Mouse (Mus musculus): ENCODE measurements at regions not wholly inside any gene's neighbourhood (a gene's known extent, or its start where the extent isn't known, plus 50 kb on each side); places are given as distances from the start of the nearest gene placed in this dataset.

DNA sequence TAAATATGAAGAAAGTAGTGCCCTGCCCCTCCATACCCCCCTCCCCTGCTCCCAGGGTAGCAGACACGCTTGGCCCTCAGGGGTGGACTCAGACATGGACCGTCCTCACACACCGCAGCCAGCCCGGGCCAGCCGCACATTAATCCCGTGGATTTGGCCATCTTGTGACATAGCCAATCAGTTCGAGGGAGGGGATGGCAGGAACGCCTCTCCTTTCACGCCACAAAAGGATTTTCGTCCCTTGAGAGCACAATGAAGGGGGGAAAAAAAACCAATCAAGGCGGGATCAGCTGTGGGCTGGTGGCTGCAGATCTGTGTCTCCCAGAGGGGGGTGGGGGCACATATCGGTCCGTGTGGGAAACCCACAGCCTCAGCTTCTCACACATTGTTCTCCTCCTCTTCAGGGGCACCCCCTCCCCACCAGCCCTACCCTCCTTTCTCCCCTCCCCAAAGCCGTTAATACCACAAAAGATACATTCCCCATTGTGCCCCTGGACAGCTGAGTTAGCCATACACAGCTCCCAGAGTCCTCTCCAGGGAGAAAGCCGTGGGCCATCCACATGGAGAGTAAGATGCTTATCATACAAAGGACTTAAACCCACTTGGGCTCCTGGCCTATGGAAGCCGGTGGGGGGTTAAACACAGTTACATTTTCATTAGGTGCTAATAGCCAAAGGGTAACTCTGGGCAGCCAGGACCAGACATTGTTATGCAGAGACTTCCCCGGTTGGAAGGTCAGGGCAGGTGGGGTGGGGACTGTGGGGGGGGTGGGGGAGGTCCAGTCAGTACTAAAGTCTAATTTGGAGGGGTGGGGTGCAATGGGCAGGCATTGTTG is 88.4 kb downstream of the Sox9 start:
- no peak for DNase-seq

DNA sequence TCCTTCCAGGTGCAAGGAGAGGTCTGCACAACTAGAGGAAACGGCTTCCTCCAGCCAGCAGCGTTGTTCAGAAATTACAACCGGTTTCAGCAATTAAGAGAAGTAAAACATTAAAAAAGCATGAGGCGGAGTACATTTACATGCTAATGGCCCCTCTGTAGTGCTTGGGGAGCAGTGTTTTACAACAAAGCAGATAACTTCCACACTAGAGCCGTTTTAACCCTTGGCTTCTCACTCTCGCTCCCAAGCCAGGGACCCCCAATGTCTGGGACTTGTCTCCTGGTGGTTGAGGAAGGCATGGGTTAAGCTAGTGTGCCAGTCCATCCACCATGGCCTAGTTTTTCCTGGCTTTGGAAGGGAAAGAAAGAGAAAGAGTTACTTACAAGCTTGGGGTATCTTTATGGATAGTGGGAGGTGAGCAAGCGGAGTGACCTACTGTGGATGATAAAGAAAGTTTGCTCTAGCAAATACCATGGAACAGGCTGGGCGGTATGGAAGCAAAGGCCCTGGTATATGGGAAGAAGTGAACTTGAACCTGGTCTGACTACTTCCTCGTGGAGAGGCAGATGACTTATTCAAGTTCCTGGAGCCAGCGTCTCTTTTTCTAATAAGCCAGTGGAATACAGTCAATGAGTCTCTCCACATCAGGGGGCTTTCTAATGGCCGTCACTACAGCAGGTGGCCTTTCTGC is 90.8 kb downstream of the Sox9 start:
- H3K27ac ChIP-seq (ENCODE audit: insufficient read depth, low read depth, low read length): no peak overlapping the region
- DNase-seq: peak; percentile 37
- H3K27me3 ChIP-seq (replicated peaks; ENCODE audit: control insufficient read depth, insufficient read depth, low read length): no peaks in the 10 kb centered on the region
- H3K4me1 ChIP-seq (ENCODE audit: control insufficient read depth, insufficient read depth, low read length): peaks cover 12% of the 10 kb centered on the region; the same call in 1 of the 2 replicates
- TF ChIP-seq CTCF (conservative IDR thresholded peaks at IDR 0.05; ENCODE audit: insufficient read depth, insufficient read length, low read depth, low read length) (no peak), POLR2A (IDR thresholded peaks at IDR 0.05; ENCODE audit: low read depth, low read length) (no peak)
- no peaks in the 10 kb centered on the region for H3K36me3 ChIP-seq (ENCODE audit: control insufficient read depth, insufficient read depth, low read length)
- 52% methylated on average over 11 of the region's 11 CpGs for WGBS
- H3K4me3 ChIP-seq (ENCODE audit: insufficient read depth, low read depth, low read length): no peak overlapping the region

More for the DNA sequence above, 88.4 kb downstream of the Sox9 start:
- Histone ChIP-seq H3K36me3 (ENCODE audit: control insufficient read depth, insufficient read depth, low read length) (no peaks in the 10 kb centered on the region), H3K4me3 (ENCODE audit: insufficient read depth, low read depth, low read length) (no peak overlapping the region), H3K4me1 (ENCODE audit: control insufficient read depth, insufficient read depth, low read length) (peaks cover 12% of the 10 kb centered on the region; the same call in 1 of the 2 replicates), H3K27ac (ENCODE audit: insufficient read depth, low read depth, low read length) (no peak overlapping the region), H3K27me3 (replicated peaks; ENCODE audit: control insufficient read depth, insufficient read depth, low read length) (no peaks in the 10 kb centered on the region)
- TF ChIP-seq POLR2A (IDR thresholded peaks at IDR 0.05; ENCODE audit: low read depth, low read length) (no peak), CTCF (conservative IDR thresholded peaks at IDR 0.05; ENCODE audit: insufficient read depth, insufficient read length, low read depth, low read length) (no peak)
- WGBS: 12% methylated on average over 17 of the region's 17 CpGs

DNA sequence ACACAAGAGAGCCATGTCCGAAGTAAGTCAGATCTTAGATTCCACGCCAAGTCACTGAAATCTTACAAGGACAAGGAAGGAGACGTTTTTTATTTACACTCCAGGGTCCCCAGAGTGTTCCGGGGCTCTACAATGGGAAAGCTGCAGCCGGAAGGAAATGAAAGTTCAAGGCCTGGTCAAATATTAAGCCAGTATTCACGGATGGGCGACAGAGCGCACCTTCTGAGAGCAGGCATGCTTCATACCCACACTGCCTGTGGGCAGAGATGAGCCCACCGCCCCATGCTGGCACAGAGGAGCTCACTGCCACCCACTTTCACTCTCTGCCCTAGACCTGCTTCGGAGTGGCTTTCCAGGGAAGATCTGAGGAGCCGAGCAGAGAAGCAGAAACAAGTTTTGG is 92.2 kb downstream of the Sox9 start:
- no peak overlapping the region for H3K4me3 ChIP-seq (ENCODE audit: insufficient read depth, low read depth, low read length)
- no peaks in the 10 kb centered on the region for H3K36me3 ChIP-seq (ENCODE audit: control insufficient read depth, insufficient read depth, low read length)
- no peaks in the 10 kb centered on the region for H3K27me3 ChIP-seq (replicated peaks; ENCODE audit: control insufficient read depth, insufficient read depth, low read length)
- peaks cover 12% of the 10 kb centered on the region; the same call in 1 of the 2 replicates for H3K4me1 ChIP-seq (ENCODE audit: control insufficient read depth, insufficient read depth, low read length)
- WGBS: 21% methylated on average over 11 of the region's 11 CpGs
- TF ChIP-seq POLR2A (IDR thresholded peaks at IDR 0.05; ENCODE audit: low read depth, low read length): no peak
- TF ChIP-seq CTCF (conservative IDR thresholded peaks at IDR 0.05; ENCODE audit: insufficient read depth, insufficient read length, low read depth, low read length): no peak
- DNase-seq: peak; percentile 79
- no peak overlapping the region for H3K27ac ChIP-seq (ENCODE audit: insufficient read depth, low read depth, low read length)

DNA sequence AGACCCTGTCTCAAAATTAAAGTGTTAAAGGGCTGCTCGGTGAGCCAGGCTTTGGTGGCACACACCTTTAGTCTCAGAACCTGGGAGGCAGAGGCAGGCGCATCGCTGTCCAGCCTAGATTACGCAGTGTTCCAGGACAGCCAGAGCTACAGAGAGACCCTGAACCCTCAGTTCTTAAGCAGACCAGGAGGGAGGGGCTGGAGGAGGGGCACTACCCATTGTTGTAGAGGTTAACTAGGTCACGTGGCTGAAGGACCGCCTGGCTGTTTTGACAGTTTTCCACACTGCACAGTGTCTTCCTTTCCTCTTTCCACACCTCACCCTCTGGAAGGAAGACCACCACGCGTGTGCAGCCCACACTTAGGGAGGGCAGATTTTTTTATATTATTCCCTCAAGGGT is 94.2 kb downstream of the Sox9 start:
- H3K27ac ChIP-seq (ENCODE audit: insufficient read depth, low read depth, low read length): no peak overlapping the region
- H3K4me3 ChIP-seq (ENCODE audit: insufficient read depth, low read depth, low read length): no peak overlapping the region
- DNase-seq: no peak
- H3K36me3 ChIP-seq (ENCODE audit: control insufficient read depth, insufficient read depth, low read length): no peaks in the 10 kb centered on the region
- TF ChIP-seq CTCF (conservative IDR thresholded peaks at IDR 0.05; ENCODE audit: insufficient read depth, insufficient read length, low read depth, low read length): no peak
- no peak for TF ChIP-seq POLR2A (IDR thresholded peaks at IDR 0.05; ENCODE audit: low read depth, low read length)
- no peaks in the 10 kb centered on the region for H3K27me3 ChIP-seq (replicated peaks; ENCODE audit: control insufficient read depth, insufficient read depth, low read length)
- WGBS: 83% methylated on average over 8 of the region's 8 CpGs
- peaks cover 12% of the 10 kb centered on the region; the same call in 1 of the 2 replicates for H3K4me1 ChIP-seq (ENCODE audit: control insufficient read depth, insufficient read depth, low read length)

DNA sequence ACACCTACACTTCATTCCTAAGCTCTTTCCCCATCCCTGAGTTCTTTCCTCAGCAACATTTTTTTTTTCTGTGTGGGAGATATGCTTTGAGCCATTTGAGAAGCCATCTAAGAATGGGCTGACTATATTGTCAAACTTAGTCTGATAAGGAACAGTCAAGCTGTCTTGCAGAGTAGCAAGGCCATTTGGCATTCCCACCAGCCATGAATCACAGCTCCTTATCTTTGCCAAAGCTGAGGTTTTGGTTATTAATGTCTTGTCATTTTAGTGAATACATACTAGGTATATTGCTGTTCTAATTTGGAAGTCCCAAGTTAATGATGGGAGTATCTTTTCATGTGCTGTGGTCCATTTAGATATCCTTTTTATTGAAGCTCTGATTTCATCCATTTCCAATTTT is 96.4 kb downstream of the Sox9 start:
- Histone ChIP-seq H3K36me3 (ENCODE audit: control insufficient read depth, insufficient read depth, low read length) (no peaks in the 10 kb centered on the region), H3K27ac (ENCODE audit: insufficient read depth, low read depth, low read length) (no peak overlapping the region), H3K4me1 (ENCODE audit: control insufficient read depth, insufficient read depth, low read length) (peaks cover 9% of the 10 kb centered on the region; the same call in 1 of the 2 replicates), H3K27me3 (replicated peaks; ENCODE audit: control insufficient read depth, insufficient read depth, low read length) (no peaks in the 10 kb centered on the region), H3K4me3 (ENCODE audit: insufficient read depth, low read depth, low read length) (no peak overlapping the region)
- no peak for DNase-seq
- no peak for TF ChIP-seq CTCF (conservative IDR thresholded peaks at IDR 0.05; ENCODE audit: insufficient read depth, insufficient read length, low read depth, low read length)
- no peak for TF ChIP-seq POLR2A (IDR thresholded peaks at IDR 0.05; ENCODE audit: low read depth, low read length)

DNA sequence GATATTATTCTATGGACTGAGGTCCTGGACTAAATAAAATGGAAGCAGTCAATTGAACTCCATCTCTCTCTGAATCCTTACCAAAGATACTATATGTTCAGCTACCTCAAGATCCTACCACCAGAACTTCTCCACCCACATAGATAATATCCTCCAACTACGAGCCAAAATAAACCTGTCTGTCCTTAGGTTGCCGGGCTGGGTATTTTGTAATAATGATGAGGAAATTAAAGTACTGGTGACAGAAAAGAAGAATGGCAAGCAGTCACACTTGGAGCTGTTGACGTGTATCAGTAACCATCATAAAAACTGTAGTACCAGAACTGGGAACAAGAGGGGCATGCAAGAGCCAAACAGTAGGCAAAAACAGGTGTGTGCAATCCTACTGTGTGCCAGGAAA is 98.7 kb downstream of the Sox9 start:
- H3K36me3 ChIP-seq (ENCODE audit: control insufficient read depth, insufficient read depth, low read length): no peaks in the 10 kb centered on the region
- 82% methylated on average over 3 of the region's 3 CpGs for WGBS
- H3K27me3 ChIP-seq (replicated peaks; ENCODE audit: control insufficient read depth, insufficient read depth, low read length): no peaks in the 10 kb centered on the region
- H3K4me1 ChIP-seq (ENCODE audit: control insufficient read depth, insufficient read depth, low read length): no peaks in the 10 kb centered on the region
- no peak for TF ChIP-seq POLR2A (IDR thresholded peaks at IDR 0.05; ENCODE audit: low read depth, low read length)
- TF ChIP-seq CTCF (conservative IDR thresholded peaks at IDR 0.05; ENCODE audit: insufficient read depth, insufficient read length, low read depth, low read length): no peak
- H3K4me3 ChIP-seq (ENCODE audit: insufficient read depth, low read depth, low read length): no peak overlapping the region
- DNase-seq: no peak
- H3K27ac ChIP-seq (ENCODE audit: insufficient read depth, low read depth, low read length): no peak overlapping the region

DNA sequence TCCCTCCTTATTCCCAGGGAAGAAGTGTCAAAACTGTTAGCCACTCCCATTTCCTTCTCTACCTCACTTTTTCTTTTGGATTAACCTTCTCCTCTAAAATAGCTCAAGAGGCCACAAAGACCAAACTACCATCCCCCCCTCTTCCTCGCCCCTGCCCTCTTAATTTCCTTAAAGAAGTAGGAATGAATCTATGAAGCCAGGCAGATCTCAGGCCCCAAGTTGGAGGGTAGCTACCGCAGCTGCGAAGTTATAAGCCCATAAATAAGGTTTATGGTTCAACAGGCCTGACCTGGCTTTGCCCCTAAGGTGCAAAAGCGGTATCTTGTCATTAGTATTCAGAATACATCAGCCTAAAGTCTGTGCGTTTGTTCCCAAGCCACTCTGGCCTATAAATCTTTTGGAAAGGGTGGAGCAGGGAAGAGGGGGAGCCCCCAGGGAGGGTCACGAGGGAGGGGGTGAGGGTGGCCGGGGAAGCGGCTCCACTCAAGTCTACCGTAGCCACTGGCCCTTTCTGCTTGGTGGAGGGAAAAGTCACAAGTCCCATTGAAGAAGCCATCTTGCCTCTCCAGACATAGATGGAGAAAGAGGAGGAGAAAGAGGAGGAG is 103.4 kb downstream of the Sox9 start:
- Histone ChIP-seq H3K27me3 (replicated peaks; ENCODE audit: control insufficient read depth, insufficient read depth, low read length) (no peaks in the 10 kb centered on the region), H3K27ac (ENCODE audit: insufficient read depth, low read depth, low read length) (no peak overlapping the region), H3K4me3 (ENCODE audit: insufficient read depth, low read depth, low read length) (no peak overlapping the region), H3K4me1 (ENCODE audit: control insufficient read depth, insufficient read depth, low read length) (no peaks in the 10 kb centered on the region), H3K36me3 (ENCODE audit: control insufficient read depth, insufficient read depth, low read length) (no peaks in the 10 kb centered on the region)
- no peak for DNase-seq
- 36% methylated on average over 9 of the region's 9 CpGs for WGBS
- TF ChIP-seq POLR2A (IDR thresholded peaks at IDR 0.05; ENCODE audit: low read depth, low read length) (no peak), CTCF (conservative IDR thresholded peaks at IDR 0.05; ENCODE audit: insufficient read depth, insufficient read length, low read depth, low read length) (no peak)

Measured in kidney, adult 2 months (tissue).